Mouse (Mus musculus): Measurements from ENCODE around the gene Ptprr. TPM values are rescaled to one million over a fixed set of nuclear protein-coding genes. Genes with fewer than 3 reads are reported as not detected.

Gene Ptprr
- polyA plus RNA-seq, 1 experiment from 2014 or later: 8.4 TPM

- H3K27ac ChIP-seq (replicated peaks): no peak overlapping the region
- ATAC-seq (ENCODE audit: low FRiP score, low TSS enrichment) (no peak), DNase-seq (ENCODE audit: low spot score) (no peak)
- no peaks in the 10 kb centered on the region for H3K4me1 ChIP-seq (replicated peaks; ENCODE audit: control insufficient read depth, insufficient read depth)
- H3K4me3 ChIP-seq (ENCODE audit: low read depth, low read length): no peak overlapping the region
- no peaks in the 10 kb centered on the region for H3K36me3 ChIP-seq (ENCODE audit: control insufficient read depth, insufficient read depth, low read length)
- H3K4me2 ChIP-seq (replicated peaks; ENCODE audit: low read depth): no peak overlapping the region
- TF ChIP-seq EP300 (optimal IDR thresholded peaks at IDR 0.05) (no peak), CTCF (IDR thresholded peaks at IDR 0.05; ENCODE audit: low read depth) (no peak)
- H3K9me3 ChIP-seq (ENCODE audit: control insufficient read depth, low read length): no peaks in the 10 kb centered on the region
- H3K27me3 ChIP-seq (ENCODE audit: control insufficient read depth, insufficient read depth, low read length): no peaks in the 10 kb centered on the region
- H3K9ac ChIP-seq (ENCODE audit: low read length): no peak overlapping the region
- 59% methylated on average over 12 of the region's 12 CpGs for WGBS
Measured at GRCm38 (mm10) chr10:116220336-116221118, 202.5 kb downstream of the Ptprr start.

- H3K4me1 ChIP-seq (replicated peaks; ENCODE audit: control insufficient read depth, insufficient read depth): no peaks in the 10 kb centered on the region
- H3K9me3 ChIP-seq (ENCODE audit: control insufficient read depth, low read length): no peaks in the 10 kb centered on the region
- H3K27me3 ChIP-seq (ENCODE audit: control insufficient read depth, insufficient read depth, low read length): no peaks in the 10 kb centered on the region
- no peak overlapping the region for H3K9ac ChIP-seq (ENCODE audit: low read length)
- H3K4me2 ChIP-seq (replicated peaks; ENCODE audit: low read depth): no peak overlapping the region
- H3K36me3 ChIP-seq (ENCODE audit: control insufficient read depth, insufficient read depth, low read length): no peaks in the 10 kb centered on the region
- no peak for DNase-seq (ENCODE audit: low spot score)
- WGBS: 70% methylated on average over 5 of the region's 5 CpGs
- TF ChIP-seq CTCF (IDR thresholded peaks at IDR 0.05; ENCODE audit: low read depth) (no peak), EP300 (optimal IDR thresholded peaks at IDR 0.05) (no peak)
- H3K27ac ChIP-seq (replicated peaks): no peak overlapping the region
- ATAC-seq (ENCODE audit: low FRiP score, low TSS enrichment): no peak
- H3K4me3 ChIP-seq (ENCODE audit: low read depth, low read length): no peak overlapping the region
Measured at GRCm38 (mm10) chr10:116235299-116235698, 217.3 kb downstream of the Ptprr start.

- H3K9me3 ChIP-seq (ENCODE audit: control insufficient read depth, low read length): no peaks in the 10 kb centered on the region
- no peak overlapping the region for H3K4me3 ChIP-seq (ENCODE audit: low read depth, low read length)
- DNase-seq (ENCODE audit: low spot score) (no peak), ATAC-seq (ENCODE audit: low FRiP score, low TSS enrichment) (no peak)
- no peak overlapping the region for H3K27ac ChIP-seq (replicated peaks)
- 37% methylated on average over 7 of the region's 7 CpGs for WGBS
- H3K4me1 ChIP-seq (replicated peaks; ENCODE audit: control insufficient read depth, insufficient read depth): no peaks in the 10 kb centered on the region
- no peak for TF ChIP-seq EP300 (optimal IDR thresholded peaks at IDR 0.05)
- no peak for TF ChIP-seq CTCF (IDR thresholded peaks at IDR 0.05; ENCODE audit: low read depth)
- no peak overlapping the region for H3K4me2 ChIP-seq (replicated peaks; ENCODE audit: low read depth)
- H3K36me3 ChIP-seq (ENCODE audit: control insufficient read depth, insufficient read depth, low read length): no peaks in the 10 kb centered on the region
- H3K27me3 ChIP-seq (ENCODE audit: control insufficient read depth, insufficient read depth, low read length): no peaks in the 10 kb centered on the region
- H3K9ac ChIP-seq (ENCODE audit: low read length): no peak overlapping the region
Measured at GRCm38 (mm10) chr10:116242200-116242599, 224.2 kb downstream of the Ptprr start.

- WGBS: 37% methylated on average over 7 of the region's 7 CpGs
- Histone ChIP-seq H3K4me2 (replicated peaks; ENCODE audit: low read depth) (no peak overlapping the region), H3K27me3 (ENCODE audit: control insufficient read depth, insufficient read depth, low read length) (no peaks in the 10 kb centered on the region), H3K4me1 (replicated peaks; ENCODE audit: control insufficient read depth, insufficient read depth) (no peaks in the 10 kb centered on the region), H3K27ac (replicated peaks) (no peak overlapping the region), H3K4me3 (ENCODE audit: low read depth, low read length) (no peak overlapping the region), H3K36me3 (ENCODE audit: control insufficient read depth, insufficient read depth, low read length) (no peaks in the 10 kb centered on the region), H3K9ac (ENCODE audit: low read length) (no peak overlapping the region), H3K9me3 (ENCODE audit: control insufficient read depth, low read length) (no peaks in the 10 kb centered on the region)
- ATAC-seq (ENCODE audit: low FRiP score, low TSS enrichment) (0 out of 2 replicates have a peak, but pooled peaks have one; percentile 47), DNase-seq (ENCODE audit: low spot score) (no peak)
- no peak for TF ChIP-seq CTCF (IDR thresholded peaks at IDR 0.05; ENCODE audit: low read depth)
- TF ChIP-seq EP300 (optimal IDR thresholded peaks at IDR 0.05): no peak
Measured at GRCm38 (mm10) chr10:116243373-116243772, 225.4 kb downstream of the Ptprr start.

DNA sequence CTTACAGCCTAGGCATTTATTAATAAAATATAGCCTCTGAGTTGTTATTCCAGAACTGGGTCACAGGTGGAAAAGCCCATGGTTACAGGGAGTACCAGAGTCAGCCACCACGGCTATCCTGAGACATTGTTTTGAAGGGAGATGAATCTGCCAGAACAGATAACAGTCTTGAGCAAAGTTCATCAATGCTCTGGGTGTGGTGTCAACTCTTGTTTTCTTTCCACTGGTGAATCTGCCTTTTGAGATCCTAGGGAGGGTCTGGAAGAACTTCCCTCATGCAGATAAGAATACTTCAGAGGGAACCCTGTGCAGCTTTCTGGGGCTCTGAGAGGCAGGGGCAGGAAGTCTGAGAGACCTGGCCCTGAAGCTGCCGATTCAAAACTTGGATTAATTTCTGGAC lies 227.6 kb downstream of the Ptprr start:
- Histone ChIP-seq H3K9ac (ENCODE audit: low read length) (no peak overlapping the region), H3K36me3 (ENCODE audit: control insufficient read depth, insufficient read depth, low read length) (no peaks in the 10 kb centered on the region), H3K4me3 (ENCODE audit: low read depth, low read length) (no peak overlapping the region), H3K27ac (replicated peaks) (no peak overlapping the region), H3K4me1 (replicated peaks; ENCODE audit: control insufficient read depth, insufficient read depth) (no peaks in the 10 kb centered on the region), H3K4me2 (replicated peaks; ENCODE audit: low read depth) (no peak overlapping the region), H3K27me3 (ENCODE audit: control insufficient read depth, insufficient read depth, low read length) (no peaks in the 10 kb centered on the region), H3K9me3 (ENCODE audit: control insufficient read depth, low read length) (no peaks in the 10 kb centered on the region)
- no peak for ATAC-seq (ENCODE audit: low FRiP score, low TSS enrichment)
- DNase-seq (ENCODE audit: low spot score): no peak
- WGBS: 66% methylated on average over 2 of the region's 2 CpGs
- no peak for TF ChIP-seq EP300 (optimal IDR thresholded peaks at IDR 0.05)
- no peak for TF ChIP-seq CTCF (IDR thresholded peaks at IDR 0.05; ENCODE audit: low read depth)

GRCm38 (mm10) chr10:116252668-116253067 lies 234.7 kb downstream of the Ptprr start:
- 90% methylated on average over 7 of the region's 7 CpGs for WGBS
- Histone ChIP-seq H3K4me1 (replicated peaks; ENCODE audit: control insufficient read depth, insufficient read depth) (no peaks in the 10 kb centered on the region), H3K4me2 (replicated peaks; ENCODE audit: low read depth) (no peak overlapping the region), H3K27ac (replicated peaks) (no peak overlapping the region), H3K27me3 (ENCODE audit: control insufficient read depth, insufficient read depth, low read length) (no peaks in the 10 kb centered on the region), H3K36me3 (ENCODE audit: control insufficient read depth, insufficient read depth, low read length) (no peaks in the 10 kb centered on the region), H3K9me3 (ENCODE audit: control insufficient read depth, low read length) (no peaks in the 10 kb centered on the region), H3K9ac (ENCODE audit: low read length) (no peak overlapping the region), H3K4me3 (ENCODE audit: low read depth, low read length) (no peak overlapping the region)
- ATAC-seq (ENCODE audit: low FRiP score, low TSS enrichment): no peak
- no peak for DNase-seq (ENCODE audit: low spot score)
- TF ChIP-seq CTCF (IDR thresholded peaks at IDR 0.05; ENCODE audit: low read depth) (no peak), EP300 (optimal IDR thresholded peaks at IDR 0.05) (no peak)
